Mouse (Mus musculus) hindbrain, embryonic 16.5 days (tissue): ENCODE results near the gene Gm9767. TPM values are rescaled to one million over a fixed set of nuclear protein-coding genes. Genes with fewer than 3 reads are reported as not detected.

Experiments used
- ATAC-seq: fragments of 200-750 bp; cut with Nextera tagmentation; 2 replicates; pipeline ENCODE4 v1.8.0; 2017; ENCODE audit warnings: moderate TSS enrichment, moderate library complexity
- H3K27ac ChIP-seq: fragments of 300-500 bp; sonication (generic); 2 replicates; pipeline ENCODE4 v1.5.1; 2014; ENCODE audit warnings: low read depth, mild to moderate bottlenecking, control low read depth, low read length, moderate library complexity
- H3K27me3 ChIP-seq: fragments of 300-500 bp; sonication (generic); replicated peaks from 2 replicates; pipeline ENCODE4 v1.6.1; 2014; ENCODE audit warnings: low read length; ENCODE audit not compliant: control insufficient read depth, insufficient read depth
- H3K36me3 ChIP-seq: fragments of 300-500 bp; sonication (generic); 2 replicates; pipeline ENCODE4 v1.6.1; 2014; ENCODE audit warnings: mild to moderate bottlenecking, low read length, moderate library complexity, mixed read lengths; ENCODE audit not compliant: control insufficient read depth, insufficient read depth
- H3K4me1 ChIP-seq: fragments of 300-500 bp; sonication (generic); 2 replicates; pipeline ENCODE4 v1.6.1; 2014; ENCODE audit warnings: low read depth, low read length; ENCODE audit not compliant: control insufficient read depth, insufficient read depth
- H3K4me2 ChIP-seq: fragments of 300-500 bp; sonication (generic); 2 replicates; pipeline ENCODE4 v1.6.1; 2014; ENCODE audit warnings: mild to moderate bottlenecking, low read length, control low read depth, moderate library complexity
- H3K4me3 ChIP-seq: fragments of 300-500 bp; sonication (generic); 2 replicates; pipeline ENCODE4 v1.5.1; 2014; ENCODE audit warnings: mild to moderate bottlenecking, low read length, control low read depth, moderate library complexity
- H3K9ac ChIP-seq: fragments of 300-500 bp; sonication (generic); 2 replicates; pipeline ENCODE4 v1.6.1; 2014; ENCODE audit warnings: low read depth, mild to moderate bottlenecking, control low read depth, low read length, moderate library complexity
- H3K9me3 ChIP-seq: fragments of 300-500 bp; sonication (generic); 2 replicates; pipeline ENCODE4 v1.6.1; 2014; ENCODE audit warnings: mild to moderate bottlenecking, low read length, moderate library complexity; ENCODE audit not compliant: control insufficient read depth
- WGBS: fragments of 180-500 bp; shearing (Covaris S2); extraction: QIAGEN DNeasy Blood & Tissue Kit; methylation state at CpG from one replicate; pipeline ENCODE4 v1.1.7; 2014; 5-methylcytosine and 5-hydroxymethylcytosine counted together
- polyA plus RNA-seq: library from polyadenylated mRNA; unstranded; fragments of >200 nt; fragmentation: Nextera tagmentation; extraction: Ambion mirVana; gene quantifications from 2 replicates; pipeline ENCODE4 v1.2.1, GENCODE M21; 2015

The Gm9767 gene
- polyA plus RNA-seq, 1 experiment from 2014 or later = 1.4 TPM

- WGBS = 64% methylated on average over 4 of the region's 4 CpGs
- H3K9me3 ChIP-seq = no peaks in the 10 kb centered on the region
- ATAC-seq = no peak
Observed at GRCm38 (mm10) chr10:26082081-26082480, 4.0 kb downstream of the Gm9767 start.

GRCm38 (mm10) chr10:26103330-26103982, 25.4 kb downstream of the Gm9767 start:
- Histone ChIP-seq H3K4me2 (no peak overlapping the region), H3K36me3 (no peaks in the 10 kb centered on the region), H3K9ac (no peak overlapping the region), H3K4me1 (no peaks in the 10 kb centered on the region), H3K4me3 (no peak overlapping the region), H3K27me3 (no peaks in the 10 kb centered on the region), H3K9me3 (no peaks in the 10 kb centered on the region), H3K27ac (no peak overlapping the region)
- 70% methylated on average over 3 of the region's 3 CpGs for WGBS
- ATAC-seq = peak; percentile 81

More at GRCm38 (mm10) chr10:26082081-26082480, 4.0 kb downstream of the Gm9767 start:
- no peak overlapping the region for H3K4me2 ChIP-seq
- no peaks in the 10 kb centered on the region for H3K27me3 ChIP-seq
- no peaks in the 10 kb centered on the region for H3K4me1 ChIP-seq
- no peak overlapping the region for H3K4me3 ChIP-seq
- H3K27ac ChIP-seq = no peak overlapping the region
- H3K9ac ChIP-seq = no peak overlapping the region
- no peaks in the 10 kb centered on the region for H3K36me3 ChIP-seq

DNA sequence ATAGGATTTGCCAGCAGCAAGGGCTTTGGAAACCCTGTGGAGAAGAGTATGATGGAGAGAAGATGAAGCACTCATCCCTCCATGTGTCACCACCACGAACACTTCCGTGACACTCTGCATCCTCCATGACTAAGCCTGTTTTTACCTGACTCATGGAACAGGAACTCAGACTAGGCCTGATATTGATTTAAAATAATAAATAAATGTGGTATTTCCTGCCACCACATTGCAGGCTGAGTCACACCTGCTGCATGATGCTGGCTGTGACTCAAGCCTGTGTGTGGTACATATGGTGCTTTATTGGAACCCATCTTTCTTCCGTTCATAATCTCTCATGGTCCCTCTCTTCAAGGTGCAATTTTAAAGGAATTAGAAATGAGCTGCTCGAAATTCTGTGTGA, 36.4 kb downstream of the Gm9767 start:
- Histone ChIP-seq H3K4me2 (no peak overlapping the region), H3K4me3 (no peak overlapping the region), H3K27me3 (no peaks in the 10 kb centered on the region), H3K27ac (no peak overlapping the region), H3K9ac (no peak overlapping the region), H3K4me1 (no peaks in the 10 kb centered on the region), H3K9me3 (no peaks in the 10 kb centered on the region), H3K36me3 (no peaks in the 10 kb centered on the region)
- 71% methylated on average over 4 of the region's 4 CpGs for WGBS
- ATAC-seq = peak; percentile 37; the same call in 1 of the 2 replicates

DNA sequence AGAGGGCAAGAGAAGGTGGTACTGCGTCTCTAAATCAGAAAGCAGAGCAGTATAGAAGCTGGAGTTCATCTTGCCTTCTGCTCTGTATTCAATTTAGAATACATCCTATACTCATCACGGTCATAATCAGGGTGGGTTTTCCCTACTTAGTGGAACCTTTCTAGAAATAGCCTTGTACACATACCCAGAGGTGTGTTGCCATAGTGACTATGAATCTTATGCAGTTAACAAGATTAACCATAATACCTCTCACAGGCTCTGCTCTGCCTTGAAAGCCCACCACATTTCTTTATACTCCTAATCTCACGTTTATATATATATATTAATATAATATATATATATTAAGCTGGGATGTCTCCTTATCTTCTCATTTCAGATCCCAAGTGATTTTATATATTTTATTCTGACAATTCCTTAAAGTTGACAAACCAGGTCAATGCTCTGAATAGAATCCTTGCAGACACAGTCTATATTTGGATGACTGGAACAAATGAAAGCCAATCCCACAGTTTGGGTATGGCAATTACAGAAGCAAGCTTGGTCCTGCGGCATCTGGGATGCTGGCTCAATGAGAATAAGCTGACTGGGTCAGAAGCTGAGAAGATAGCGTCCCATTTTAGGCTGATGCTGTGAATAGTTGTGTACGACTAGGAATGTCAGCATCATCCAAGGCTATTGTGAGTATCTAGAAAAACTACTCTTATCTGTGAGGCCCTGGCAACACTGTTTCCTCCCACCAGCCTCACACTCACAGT, 41.2 kb downstream of the Gm9767 start:
- no peaks in the 10 kb centered on the region for H3K27me3 ChIP-seq
- H3K9ac ChIP-seq = no peak overlapping the region
- no peaks in the 10 kb centered on the region for H3K4me1 ChIP-seq
- no peak for ATAC-seq
- no peaks in the 10 kb centered on the region for H3K36me3 ChIP-seq
- H3K4me2 ChIP-seq = no peak overlapping the region
- no peaks in the 10 kb centered on the region for H3K9me3 ChIP-seq
- no peak overlapping the region for H3K27ac ChIP-seq
- no peak overlapping the region for H3K4me3 ChIP-seq
- WGBS = 84% methylated on average over 6 of the region's 6 CpGs

DNA sequence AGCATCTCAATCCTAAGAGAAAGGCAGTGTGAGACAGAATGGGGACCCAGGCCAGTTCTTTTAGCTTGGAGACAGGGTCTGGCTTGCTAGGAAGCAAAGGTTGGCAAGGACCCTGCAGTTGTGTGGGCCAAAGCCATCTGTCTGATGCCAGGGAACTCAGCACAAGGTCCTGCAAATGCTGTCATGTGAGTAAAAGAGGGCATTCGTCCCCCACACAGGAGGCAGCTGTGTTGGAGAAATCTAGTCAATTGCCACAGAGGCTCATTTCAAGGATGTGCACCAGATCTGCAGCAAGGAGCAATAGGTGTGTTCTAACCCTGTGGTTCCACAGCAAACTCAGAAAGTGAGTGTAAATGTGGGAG, 41.7 kb downstream of the Gm9767 start:
- Histone ChIP-seq H3K36me3 (no peaks in the 10 kb centered on the region), H3K4me1 (no peaks in the 10 kb centered on the region), H3K27ac (no peak overlapping the region), H3K9ac (no peak overlapping the region), H3K4me2 (no peak overlapping the region), H3K27me3 (no peaks in the 10 kb centered on the region), H3K4me3 (no peak overlapping the region), H3K9me3 (no peaks in the 10 kb centered on the region)
- WGBS = 61% methylated on average over 1 of the region's 1 CpGs
- peak; percentile 84 for ATAC-seq

Other genes with a start within 250 kb of the Gm9767 start
- gene Tmem200a, start 797 bp downstream of the Gm9767 start, polyA plus RNA-seq = 22.7 and 23.6 TPM in 2 replicates
- 0.74 and 1.6 TPM in 2 replicates for gene Samd3, start 151.5 kb downstream of the Gm9767 start, polyA plus RNA-seq